Mouse (Mus musculus) heart, postnatal 14 days (tissue): ENCODE data around the gene Mrps2. TPM values are rescaled to one million over a fixed set of nuclear protein-coding genes. Genes with fewer than 3 reads are reported as not detected.

ENCODE experiments used
- DNase-seq, 2 experiments: peaks; one replicate each; pipeline ENCODE4 v3.0.0; 2021 to 2022
- intact Hi-C: fragments of 180-260 bp; cut with DNase I; formaldehyde crosslinking; loops from one replicate; pipeline ENCODE4 v1.15.1; 2025
- long read RNA-seq, 2 experiments: library from polyadenylated mRNA; stranded (forward); transcript quantifications; one replicate each; pipeline ENCODE4 v2.0.0; 2021
- total RNA-seq, 2 experiments: library from RNA; stranded (reverse); gene quantifications; 2 replicates each; pipeline ENCODE4 v1.2.3; 2021

Mrps2 gene
- total RNA-seq: 10 to 100 TPM; 41.5 to 44.7 TPM
- long read RNA-seq, experiment 1, transcript Mrps2-201 (4 exons, 2,080 nt): major isoform, 27 of 44 reads
- long read RNA-seq, experiment 1, partial matches to known transcripts: 15 of 44 reads
- long read RNA-seq, experiment 1, other reads (novel, unspliced or antisense): 1 of 44 reads
- long read RNA-seq, experiment 2, transcript Mrps2-201 (4 exons, 2,080 nt): major isoform, 31 of 40 reads
- long read RNA-seq, experiment 2, partial matches to known transcripts: 8 of 40 reads
- long read RNA-seq, experiment 2, other reads (novel, unspliced or antisense): 0 of 40 reads

DNA sequence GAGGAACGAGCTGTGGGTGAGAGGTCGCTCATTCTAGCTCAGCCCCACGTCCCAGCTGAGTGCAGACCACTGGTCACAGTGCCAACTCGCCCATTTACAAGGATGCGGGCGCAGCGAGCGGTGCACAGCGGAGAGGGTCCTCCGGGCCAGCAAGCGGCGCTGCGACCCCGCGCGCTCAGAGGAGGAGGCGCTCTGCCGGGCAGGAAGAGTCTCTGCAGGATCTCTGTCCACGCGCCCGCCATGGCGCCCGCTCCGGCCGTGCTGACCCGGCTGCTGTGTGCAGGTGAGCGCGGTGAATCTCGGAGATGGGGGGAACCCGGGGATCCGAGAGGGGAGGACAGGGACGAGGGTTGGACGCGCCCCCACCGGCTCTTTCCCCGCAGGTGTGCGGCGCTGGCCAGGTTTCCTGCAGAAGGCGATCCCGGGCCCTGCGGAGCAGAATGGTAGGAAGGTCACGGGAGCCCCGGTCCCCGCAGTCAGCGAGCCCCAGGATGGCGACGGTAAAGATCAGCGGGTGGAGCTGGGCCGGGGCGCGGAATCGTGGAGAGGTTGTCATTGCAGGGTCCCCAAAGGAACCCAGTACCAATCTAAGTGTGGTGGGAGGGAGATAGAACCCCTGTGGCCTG is at the start of gene Mrps2:
Gene Mrps2 (plus strand): TSS at position 207 of the 626 bp plus-strand sequence.
- intact Hi-C loops: no loop called here
- DNase-seq: peak; percentile 88 to 92

- intact Hi-C loops: loop anchor here (1.0 to 5.0 kb wide), 6 partner anchors 45 to 648 kb away; no protein-coding TSS in a partner anchor
- peak; percentile 84 to 92 for DNase-seq
Observed at GRCm38 (mm10) chr2:28419898-28420297, 48.0 kb upstream of the Mrps2 start.

DNA sequence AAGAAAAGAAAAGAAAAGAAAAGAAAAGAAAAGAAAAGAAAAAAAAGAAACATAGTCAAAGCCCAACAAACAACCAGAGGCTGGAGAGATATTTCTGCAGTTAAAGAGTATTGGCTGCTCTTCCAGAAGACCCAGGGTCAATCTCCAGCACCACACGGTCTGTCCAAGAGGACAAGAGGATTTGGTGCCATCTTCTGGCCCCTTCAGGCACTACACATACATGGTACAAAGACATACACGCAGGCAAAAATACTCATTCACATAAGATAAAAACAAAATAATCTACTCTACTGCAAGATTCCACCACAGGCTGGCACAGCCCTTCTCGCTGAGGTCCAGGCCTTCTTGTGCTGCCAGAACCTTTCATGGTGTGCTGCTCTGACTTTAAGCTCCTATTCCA is 44.7 kb upstream of the Mrps2 start:
- peak; percentile 23 to 40 for DNase-seq
- intact Hi-C loops: loop anchor here (5.0 kb wide), 2 partner anchors 441 to 651 kb away; no protein-coding TSS in a partner anchor

DNA sequence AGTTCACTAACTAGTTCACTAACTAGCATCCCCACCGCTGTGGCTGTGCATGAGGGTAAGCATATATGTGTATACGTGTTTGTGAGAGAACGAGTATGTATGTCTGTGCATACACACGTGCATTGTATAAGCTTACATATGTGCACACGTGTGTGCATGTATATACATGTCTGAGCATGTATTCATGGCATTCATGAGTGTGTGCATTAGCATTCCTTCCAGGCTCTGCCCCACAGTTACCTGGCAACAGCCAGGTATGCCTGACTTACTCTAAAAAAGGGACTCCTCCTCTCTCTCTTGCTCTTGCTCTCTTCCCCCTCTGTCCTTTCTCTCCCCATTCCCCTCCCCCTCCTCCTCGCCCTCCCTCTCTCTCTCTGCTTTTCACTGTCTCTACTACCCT is 40.6 kb upstream of the Mrps2 start:
- intact Hi-C loops: no loop called here
- DNase-seq: no peak

DNA sequence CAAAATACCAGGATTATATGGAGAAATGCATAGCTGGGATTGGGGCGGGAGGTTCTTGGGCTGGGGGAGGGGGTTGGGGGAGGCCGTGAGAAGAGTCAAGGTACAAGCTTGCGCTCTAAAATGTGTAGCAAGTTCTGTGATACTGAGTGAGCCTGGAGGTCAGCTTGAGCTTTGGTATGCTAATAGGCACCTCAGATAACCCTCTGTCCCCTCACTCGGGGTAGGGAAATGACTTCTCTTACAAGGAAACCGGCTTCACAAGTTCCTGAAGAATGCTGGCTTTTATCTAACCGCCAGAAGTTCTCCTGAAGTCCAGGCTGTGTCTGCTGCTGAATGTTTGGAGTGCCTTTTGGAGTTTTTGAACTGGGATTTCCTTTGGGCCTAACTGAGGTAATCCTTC is 37.0 kb upstream of the Mrps2 start:
- no peak for DNase-seq
- intact Hi-C loops: no loop called here

- no peak for DNase-seq
Observed at GRCm38 (mm10) chr2:28432811-28433210, 35.1 kb upstream of the Mrps2 start.

DNA sequence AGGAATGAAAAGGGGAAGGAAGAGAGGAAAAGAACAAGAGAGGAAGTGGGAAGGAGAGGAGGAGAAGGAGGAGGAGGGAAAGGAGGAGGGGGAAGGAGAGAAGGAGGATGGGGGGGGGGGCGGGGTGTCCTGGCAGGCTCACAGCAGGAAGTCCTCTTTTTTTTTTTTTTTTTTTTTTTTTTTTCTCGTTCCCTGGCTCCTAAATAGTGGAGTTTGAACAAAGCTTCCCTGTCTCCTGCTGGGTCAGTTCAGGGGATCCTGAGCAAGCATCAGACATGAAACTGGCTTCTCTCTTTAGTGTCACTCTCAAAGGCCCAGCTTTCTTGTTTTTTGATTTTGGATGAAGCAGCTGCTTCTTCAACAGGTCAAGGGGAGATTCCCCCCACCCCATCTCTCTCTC is 34.4 kb upstream of the Mrps2 start:
- DNase-seq: no peak
- intact Hi-C loops: no loop called here

More at GRCm38 (mm10) chr2:28432811-28433210, 35.1 kb upstream of the Mrps2 start:
- intact Hi-C loops: no loop called here

DNA sequence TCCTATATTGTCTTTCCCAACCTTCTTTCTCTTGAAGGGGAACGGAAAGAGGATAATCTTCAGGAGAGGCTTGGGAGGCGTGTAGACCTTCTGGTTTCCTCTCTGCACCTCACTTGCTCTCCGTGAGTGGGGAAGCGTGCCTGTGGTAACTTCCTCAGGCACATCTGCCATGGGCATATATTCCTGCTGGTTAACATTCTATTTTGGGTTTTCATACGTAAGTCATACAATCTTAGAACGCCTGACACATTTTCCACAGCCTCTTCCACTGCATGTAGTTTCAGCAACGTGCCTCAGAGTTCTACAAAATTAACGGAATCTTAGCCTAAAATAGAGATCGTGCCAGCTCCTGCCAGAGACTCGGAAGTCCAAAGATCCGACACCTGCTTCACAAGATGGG is 32.5 kb upstream of the Mrps2 start:
- intact Hi-C loops: no loop called here
- no peak for DNase-seq

- intact Hi-C loops: no loop called here
- DNase-seq: no peak
Observed at GRCm38 (mm10) chr2:28440842-28441241, 27.0 kb upstream of the Mrps2 start.

DNA sequence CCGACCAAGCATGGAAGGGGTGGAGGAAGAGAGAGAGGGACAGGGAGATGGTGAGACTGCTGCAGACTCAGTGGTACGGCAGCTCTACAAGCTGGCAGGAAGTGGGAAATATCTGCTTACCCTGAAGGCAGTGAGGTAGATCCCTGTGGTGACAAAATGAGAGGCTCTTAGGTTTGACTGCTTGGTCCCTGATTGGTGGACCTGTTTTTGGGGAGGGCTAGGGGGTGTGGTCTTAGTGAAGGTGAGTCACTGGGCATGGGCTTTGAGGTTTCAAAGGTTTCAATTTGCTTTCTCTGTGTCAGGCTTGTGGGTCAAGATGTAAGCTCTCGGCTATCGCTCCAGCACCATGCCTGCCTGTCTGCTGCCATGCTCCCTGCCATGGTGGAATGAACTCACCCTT is 22.8 kb upstream of the Mrps2 start:
- intact Hi-C loops: no loop called here
- no peak for DNase-seq

- intact Hi-C loops: no loop called here
Observed at GRCm38 (mm10) chr2:28446181-28446514, 21.7 kb upstream of the Mrps2 start.

DNA sequence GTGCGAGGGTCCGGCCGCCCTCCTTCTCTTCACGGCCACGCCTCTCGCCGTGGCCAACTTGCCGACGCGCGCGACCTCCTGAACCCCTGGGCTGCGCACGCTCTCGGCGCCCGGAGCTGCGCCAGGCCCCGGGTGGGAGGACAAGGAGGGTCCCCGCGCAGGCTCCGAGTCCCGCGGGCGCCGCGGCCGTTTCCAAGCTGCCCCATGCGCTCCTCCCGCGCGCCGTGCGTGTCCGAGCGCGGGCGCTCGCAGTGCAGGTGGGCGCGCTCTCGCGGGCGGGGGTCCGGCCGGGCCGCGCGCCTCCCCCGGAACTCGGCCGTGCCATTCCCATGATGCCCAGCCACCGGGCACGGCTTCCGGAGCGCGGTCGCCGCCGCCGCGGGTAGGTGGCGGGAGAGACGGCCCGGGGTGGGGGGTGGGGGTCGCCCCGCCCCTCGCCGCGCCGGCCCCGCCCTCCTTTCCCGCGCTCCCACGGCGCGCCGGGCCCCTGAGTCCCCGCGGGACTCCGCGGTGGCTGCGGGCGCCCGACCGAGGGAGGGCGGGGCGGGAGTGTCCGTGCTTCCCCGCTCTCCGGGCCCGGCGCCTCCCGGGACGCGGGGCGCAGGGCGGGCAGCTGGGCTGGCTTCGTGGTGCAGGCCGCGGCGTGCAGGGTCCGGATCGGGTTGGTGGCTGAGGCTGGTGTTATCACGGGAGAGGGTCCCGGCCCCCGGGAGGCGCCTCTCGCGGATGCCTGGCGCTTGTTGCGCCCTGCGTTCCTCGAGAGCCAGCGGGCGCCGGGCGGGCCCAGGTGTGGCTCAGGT is 21.2 kb upstream of the Mrps2 start, which contains the start of gene Ppp1r26:
Gene Ppp1r26 (plus strand): TSS at position 286 of the 800 bp plus-strand sequence.
- peak; percentile 34 to 45 for DNase-seq
- intact Hi-C loops: no loop called here

More at GRCm38 (mm10) chr2:28446181-28446514, 21.7 kb upstream of the Mrps2 start:
- no peak for DNase-seq

GRCm38 (mm10) chr2:28447315-28447670 is 20.6 kb upstream of the Mrps2 start:
- intact Hi-C loops: no loop called here
- DNase-seq: no peak

- no peak for DNase-seq
- intact Hi-C loops: no loop called here
Observed at GRCm38 (mm10) chr2:28451663-28452062, 16.2 kb upstream of the Mrps2 start.

DNA sequence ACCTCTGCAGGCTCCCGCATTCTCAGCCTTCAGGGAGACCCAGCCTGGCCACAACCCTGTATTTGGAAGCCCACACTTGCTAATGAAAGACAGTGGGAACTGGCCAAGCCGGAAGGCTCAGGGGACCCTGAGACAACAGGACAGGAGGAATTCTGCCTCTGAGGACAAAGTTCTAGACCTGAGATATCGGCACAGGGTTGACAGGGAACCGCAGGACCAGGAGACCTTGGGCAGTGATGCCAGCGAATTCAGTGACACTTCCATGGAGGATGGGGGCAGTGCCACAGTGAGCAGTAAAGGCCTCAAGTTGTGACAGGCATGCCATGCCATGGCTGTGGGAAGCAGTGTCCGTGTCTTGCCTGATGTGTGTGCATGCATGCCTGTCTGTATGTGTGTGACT is 14.3 kb upstream of the Mrps2 start:
- DNase-seq: no peak
- intact Hi-C loops: no loop called here

- intact Hi-C loops: no loop called here
- DNase-seq: no peak
Observed at GRCm38 (mm10) chr2:28456616-28457015, 11.2 kb upstream of the Mrps2 start.

DNA sequence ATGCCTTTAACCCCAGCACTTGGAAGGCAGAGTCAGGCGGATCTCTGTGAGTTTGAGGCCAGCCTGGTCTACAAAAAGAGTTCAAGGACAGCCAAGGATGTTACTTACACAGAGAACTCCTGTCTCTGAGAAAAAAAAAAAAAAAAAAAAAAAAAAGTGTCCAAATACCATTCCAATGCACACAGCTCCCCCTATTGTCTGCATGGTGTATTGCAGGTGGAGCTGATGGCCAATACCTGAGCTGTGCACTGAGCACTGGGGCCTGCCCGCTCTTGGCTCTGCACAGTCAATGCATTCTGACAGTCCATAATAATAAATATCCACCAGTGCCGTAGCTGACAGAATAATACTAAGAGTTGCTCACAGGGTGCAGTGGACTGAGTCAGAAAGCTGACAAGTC is 3.9 kb upstream of the Mrps2 start:
- intact Hi-C loops: no loop called here
- DNase-seq: peak; percentile 30 to 64

GRCm38 (mm10) chr2:28464919-28465318 is 2.9 kb upstream of the Mrps2 start:
- intact Hi-C loops: no loop called here
- DNase-seq: no peak

DNA sequence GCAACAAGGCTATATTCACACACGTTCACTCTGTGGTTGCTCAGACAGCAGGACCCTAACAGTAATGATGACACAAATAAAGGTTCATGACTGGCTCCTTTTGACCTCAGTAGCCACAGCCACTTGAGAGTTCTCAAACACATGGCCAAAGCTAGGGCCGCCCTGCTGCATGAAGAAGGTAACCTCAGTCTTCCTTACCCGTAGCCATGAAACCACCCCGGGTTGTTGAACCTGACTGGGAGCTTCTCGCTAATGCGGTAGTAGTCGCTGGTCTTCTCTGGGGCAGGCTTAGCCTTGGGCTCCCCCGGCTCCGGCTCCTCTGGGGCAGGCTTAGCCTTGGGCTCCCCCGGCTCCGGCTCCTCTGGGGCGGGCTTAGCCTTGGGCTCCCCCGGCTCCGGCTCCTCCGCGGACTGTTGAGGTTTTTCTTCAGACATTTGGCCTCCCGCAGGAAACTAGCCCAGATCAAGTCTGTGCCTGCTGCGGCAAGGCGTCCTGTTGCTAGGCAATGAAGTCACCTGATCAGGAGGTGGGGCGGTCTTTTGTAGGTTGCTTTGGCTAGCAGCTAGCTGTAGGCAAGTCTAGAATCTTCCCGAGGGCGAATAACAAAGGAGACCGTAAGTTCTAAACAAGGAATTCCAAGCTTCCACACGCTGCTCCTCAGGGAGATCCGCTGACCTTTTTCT is 1.9 kb upstream of the Mrps2 start, which contains the start of gene 1700007K13Rik:
Gene 1700007K13Rik (minus strand): TSS at position 497 of the 683 bp plus-strand sequence.
- DNase-seq: peak; percentile 36 to 61
- intact Hi-C loops: no loop called here

DNA sequence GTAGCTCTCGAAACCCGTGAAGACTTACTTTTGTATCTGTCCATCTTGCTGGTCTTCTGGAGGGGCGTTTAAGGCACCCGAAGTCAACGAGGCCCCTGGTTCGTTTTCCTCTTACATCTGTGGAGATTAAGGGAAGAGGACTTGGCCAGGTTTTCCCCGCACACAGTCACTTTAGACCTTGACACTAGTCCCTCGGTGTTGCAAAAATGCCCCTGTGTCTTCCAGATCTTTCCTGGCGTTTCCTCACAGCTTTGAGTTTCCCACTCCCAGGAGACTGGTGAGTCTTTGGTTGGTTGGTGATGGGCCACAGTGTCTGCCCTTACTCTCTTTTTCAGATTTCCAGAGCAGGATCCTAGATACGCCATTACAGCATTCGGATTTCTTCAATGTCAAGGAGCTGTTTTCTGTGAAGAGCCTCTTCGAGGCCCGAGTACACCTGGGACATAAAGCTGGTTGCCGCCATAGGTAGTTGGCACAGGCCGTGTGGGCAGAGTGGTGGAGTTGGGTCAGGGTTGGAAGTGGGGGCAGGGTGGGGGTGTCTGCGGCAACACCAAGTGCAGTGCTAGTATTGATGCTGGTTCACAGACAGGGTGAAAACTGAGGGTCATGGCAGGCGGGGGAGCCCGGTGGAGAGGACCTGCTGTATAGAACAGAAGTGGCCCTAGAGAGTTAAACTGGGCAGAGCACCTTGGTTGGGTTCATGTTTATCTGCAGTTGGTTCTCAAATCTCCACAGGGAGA is 790 bp downstream of the Mrps2 start:
- no peak for DNase-seq
- intact Hi-C loops: no loop called here
